Mouse (Mus musculus) spleen, postnatal 14 days (tissue): ENCODE data around the gene Jaml.

ENCODE experiments used
- DNase-seq, 2 experiments: peaks; one replicate each; pipeline ENCODE4 v3.0.0; 2021 to 2022; ENCODE audit warnings: low spot score in 2 of 2

Gene Jaml

DNA sequence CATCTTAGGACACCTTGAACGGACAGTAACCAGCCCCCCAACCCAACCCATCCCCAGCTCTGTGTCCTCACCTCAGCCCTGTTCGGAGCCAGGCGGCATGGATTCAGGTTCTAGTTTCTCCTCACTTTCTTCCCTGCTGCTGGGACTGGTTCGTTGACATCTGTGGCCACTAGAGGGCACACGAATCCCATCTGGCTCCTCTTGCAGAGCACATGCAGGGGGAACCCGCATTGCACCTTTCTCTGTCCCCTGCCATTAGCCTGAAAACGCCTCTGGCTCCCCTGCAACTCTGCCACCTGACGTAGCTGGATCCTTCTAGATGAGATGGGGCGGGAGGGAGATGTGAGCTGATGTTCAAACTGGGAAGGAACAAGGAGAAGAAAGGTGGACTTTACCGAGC is 42.8 kb downstream of the Jaml start:
- DNase-seq = peak; percentile 57 to 68

DNA sequence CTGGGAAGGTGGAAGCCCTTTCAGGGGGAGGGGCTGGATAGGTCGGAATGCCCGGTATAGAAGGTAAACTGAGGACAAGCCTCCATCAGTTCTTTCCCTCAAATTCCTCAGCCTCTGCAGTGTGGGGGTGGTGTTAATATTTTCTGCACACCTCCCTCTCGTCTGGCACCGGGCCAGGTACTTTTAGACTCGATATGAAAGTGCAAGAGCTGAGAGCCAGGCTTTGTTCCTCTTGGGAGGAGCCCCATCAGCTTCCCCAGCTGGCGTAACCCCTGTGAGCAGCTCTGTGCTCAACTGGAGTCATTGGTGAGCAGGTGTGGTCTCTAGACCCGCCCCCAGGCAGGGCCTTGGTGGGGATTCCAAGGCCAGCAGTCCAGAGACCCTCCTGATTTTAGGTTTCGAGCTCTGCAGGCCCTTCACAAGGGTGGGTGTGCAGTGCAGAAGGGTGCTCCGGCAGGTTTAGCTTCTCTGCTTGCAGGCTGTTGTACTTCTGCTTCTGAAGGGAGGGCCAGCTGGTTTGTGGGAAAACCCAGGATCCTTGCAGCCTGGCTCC is 43.3 kb downstream of the Jaml start:
- DNase-seq = peak; percentile 29 to 54

DNA sequence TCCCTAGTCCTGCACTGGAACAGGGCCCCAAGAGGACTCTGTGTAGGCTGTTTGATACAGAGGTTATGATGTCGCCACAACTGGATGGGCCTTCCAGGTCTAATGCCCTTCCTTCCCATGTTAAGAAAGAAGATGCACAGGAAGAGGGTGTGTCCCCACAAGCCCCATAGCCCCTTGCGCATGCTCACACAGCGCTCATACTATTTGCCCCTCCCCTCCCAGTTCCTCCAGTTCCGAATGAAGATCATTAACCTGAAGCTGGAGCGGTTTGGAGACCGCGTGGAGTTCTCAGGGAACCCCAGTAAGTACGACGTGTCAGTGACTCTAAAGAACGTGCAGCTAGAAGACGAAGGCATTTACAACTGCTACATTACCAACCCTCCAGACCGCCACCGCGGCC is 46.2 kb downstream of the Jaml start:
- DNase-seq = no peak

DNA sequence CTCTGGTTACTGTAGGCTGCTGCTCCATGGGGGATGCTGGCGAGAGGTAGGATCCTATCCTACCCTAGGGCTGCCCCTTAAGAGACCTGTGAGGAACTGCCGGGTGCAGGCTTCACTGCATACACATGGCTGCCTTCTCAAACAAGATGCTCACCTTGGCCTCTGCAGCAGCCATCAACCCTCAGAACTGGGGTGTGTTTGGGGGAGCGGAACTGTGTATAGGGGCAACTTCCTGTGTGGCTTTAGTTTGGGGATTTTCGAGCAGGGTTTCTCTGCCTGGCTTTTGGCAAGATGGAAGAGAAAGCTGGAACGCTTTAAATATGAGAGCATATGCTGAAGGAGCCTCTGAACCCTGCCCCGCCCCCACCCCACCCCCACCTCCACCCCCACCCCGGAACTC is 48.0 kb downstream of the Jaml start:
- DNase-seq = no peak

DNA sequence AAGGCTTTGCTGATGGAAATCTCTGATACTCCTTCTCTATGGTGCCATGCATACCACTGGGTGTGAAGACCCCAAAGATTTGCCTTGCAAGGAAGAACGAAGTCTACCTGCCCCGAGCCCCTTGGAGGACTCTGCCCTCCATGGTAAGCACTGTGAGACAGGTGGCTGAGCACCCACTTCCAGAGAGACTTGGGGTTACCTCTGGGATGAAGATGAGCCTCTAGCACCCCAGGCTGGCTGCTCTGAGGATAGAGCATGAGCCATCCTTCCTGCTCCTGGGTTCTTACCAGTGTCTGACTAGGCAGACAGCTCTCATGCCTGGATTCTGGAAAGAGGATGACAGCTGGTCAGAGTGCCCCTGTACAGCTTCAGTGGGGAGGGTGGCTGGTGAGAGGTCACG is 51.1 kb downstream of the Jaml start:
- DNase-seq = no peak

DNA sequence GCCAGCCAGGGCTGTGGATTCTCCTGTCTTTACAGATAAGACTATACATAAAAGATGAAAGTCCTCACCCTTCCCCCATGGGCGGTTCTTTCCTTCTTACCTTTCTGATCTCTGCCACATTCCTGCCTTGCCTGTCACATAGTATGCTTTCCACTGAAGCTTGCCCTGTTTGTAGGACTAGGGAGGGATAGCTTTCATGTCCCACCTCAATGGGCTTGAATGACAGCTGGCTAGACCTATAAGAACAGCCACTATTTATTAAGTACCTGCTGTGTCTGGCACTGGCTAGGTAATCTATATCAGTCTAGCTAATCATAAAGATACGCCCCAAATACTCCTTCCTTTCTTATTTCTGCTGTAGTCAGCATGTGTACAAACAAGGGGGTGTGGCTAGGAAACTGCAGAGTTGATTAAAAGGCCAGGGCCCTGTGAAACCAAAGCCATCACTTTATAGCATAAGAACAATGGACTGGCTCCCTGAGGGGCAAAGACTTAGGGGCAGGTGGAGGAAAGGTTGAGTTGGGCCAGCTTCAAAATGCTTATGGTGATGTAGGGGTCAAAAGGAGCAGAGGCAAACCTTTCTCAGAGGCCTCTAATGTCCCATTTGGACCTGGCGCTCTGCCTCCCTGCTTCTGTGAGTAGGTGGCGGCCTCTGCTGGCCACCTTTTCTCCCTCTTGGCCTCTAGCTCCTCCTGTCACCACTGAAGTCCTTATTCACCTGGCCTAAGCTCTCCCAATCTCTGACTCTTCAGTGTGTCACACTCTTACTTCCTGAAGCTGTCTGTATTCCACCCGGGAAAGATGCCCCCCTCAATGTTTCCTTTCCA is 54.7 kb downstream of the Jaml start:
- DNase-seq = peak; percentile 36 to 56

DNA sequence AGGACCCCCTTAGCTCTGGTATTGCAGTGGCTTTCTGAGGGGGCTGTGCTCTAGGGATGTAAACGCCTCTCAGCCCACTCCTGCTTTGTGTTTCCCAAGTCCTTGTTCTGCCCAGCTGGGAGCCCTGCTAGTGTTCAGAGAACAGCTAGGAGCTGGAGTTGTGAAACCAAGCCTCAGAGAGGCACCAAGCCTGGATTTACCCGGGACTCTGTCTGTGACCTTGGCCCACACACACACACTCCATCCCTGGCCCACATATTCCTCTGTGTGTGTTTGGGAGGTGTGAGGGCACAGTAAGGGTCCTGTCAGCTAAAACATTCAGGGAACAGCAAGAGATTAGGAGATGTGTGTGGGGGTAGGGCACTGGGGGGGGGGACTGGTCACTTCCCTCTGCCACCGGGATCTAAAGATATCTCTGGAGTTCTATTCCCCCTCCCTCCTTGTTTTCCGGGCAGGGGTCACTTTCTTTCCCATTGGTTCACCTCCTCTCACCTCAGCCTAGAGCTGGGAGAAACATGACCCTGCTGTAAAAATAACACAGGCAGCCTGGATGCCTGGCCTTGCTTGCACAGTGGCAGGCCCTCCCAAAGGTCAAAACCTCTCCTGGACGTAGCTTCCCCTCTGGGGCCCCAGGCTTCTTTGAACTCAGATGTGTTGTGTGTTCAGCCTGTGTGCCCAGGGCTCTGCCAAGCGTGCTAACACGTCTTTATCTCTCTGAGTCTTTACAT is 57.6 kb downstream of the Jaml start:
- no peak for DNase-seq

DNA sequence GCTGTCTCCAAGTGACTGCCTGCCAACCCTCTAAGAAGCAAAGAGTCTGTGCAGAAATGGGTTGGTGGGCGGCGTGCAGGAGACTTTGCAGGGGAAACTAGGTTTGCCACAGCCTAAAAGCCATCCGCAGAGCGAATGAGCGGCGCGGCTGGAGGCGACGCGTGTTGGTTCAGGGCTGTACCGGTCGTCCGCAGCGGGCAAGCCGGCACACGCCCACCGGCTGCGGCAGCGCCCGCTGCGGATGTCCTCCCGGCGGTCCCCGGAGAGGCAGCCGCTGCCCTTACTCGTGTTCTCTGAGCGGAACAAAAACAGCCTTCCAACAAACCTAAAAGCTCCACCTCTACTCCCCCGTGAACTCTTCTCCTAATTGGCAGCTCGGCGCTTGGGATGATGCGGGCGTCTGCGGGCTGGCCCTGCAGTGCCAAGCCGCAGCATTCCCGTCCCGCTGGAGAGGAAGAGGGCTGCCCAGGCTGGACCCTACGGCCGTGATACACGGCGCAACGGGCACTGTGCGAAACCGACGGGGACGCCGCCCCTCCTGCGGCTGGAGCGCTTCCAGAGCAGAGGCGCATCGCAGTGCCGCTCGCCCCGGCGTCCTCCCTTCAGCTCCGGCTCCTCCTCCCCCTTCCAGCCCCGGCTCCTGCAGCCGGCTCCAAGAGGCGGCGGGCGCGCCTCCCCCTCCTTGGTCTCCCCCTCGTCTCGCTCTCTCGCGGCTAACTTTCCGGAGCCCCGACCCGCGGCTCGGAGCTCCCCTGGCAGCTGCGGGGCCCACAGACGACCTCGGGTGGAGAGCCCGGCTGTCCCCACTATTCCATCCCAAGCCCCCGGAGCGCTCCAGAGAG is 59.4 kb downstream of the Jaml start, which contains the start of gene Scn4b:
Gene Scn4b (plus strand): TSS at position 205 of the 842 bp plus-strand sequence.
- DNase-seq = no peak

DNA sequence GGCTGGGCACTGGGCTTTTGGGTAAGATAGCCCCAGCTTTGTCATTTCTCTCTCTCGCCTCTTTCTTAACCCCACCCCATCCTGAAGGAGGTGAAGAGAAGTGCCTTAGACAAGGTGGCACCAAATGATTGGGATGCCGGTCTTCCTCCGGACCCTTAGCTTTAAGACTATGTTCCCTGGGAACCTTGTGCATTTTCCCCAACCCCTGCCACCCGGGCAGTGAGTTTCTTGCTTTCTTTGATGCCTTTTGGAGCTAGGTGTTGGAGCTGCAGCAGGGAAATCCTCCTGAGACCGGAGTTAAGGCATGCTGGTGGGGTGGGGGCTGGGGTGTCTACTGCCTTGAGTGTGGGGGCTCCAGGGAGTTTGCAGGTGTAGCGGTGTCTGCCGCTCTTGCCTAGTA is 60.1 kb downstream of the Jaml start:
- no peak for DNase-seq

DNA sequence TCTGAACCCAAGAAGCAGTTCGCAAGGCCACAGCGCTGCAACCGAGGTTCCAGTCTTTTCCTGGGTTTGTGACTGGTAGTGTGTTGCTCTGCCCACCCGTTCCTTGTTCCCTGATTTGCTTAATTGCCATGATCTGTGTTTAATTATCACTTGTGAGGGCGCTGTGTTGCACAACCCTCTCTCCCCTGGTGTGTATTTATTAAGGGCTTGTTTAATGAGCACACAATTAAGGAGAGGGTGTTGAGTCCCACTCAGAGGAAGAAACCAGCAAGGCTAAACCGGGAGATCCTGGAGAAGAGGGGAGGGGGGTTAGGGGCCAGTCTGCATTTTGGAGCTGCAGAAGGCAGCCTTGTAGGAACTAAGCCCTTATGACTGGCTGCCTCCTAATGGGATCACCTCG is 62.0 kb downstream of the Jaml start:
- DNase-seq = no peak

DNA sequence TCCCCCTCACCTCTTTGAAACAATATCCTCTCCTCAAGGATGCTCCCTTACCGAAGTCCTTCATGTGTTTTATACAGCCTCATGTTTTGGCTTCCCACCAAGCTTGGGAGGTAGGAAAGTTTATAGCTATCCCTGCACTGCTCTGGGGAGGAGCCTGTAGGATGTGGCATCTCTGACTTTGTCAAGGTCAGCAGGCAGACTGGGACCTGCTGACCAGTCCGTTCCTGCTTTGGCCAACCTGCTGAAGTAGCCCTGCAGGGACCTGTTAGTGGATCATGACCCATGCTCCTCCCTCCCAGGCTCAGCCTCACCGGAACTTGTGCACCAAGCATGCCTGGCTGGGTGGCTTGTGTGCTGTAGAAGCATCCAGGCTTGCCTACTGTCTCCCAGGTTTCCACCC is 63.7 kb downstream of the Jaml start:
- DNase-seq = no peak

DNA sequence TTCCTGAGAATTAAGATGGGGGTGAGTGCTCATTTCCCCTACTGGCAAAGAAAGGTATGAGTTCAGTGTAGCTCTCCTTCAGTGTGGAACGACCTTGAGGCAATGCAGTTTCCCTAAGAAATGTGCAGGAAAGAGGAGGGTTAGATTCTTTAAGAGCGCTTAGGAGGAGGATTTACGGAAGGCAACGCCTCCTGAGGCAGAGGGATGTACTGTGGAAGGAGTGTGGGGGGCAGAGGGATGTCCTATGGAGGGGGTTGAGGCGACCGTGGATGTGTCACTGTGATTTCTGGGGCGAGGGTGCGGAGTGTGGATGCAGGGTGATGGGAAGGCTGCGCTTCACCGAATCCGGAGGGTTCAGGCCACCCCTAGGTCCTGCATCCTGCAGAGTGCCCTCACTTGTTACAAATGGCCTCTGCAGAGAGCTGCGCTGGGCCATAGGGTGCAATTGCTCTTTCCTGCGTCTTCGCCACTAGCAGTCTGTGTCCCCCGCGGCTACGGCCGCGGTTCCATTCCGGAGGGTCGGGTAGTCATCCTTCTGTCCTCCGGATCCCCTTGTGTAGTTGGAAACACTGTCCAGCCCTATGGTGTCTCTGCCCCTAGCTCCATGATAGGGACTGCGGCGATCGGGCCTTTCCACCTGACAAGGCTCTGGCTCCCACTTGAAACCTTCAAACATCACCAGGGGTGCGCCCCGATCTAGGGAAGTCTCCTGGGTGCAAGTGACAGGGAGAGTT is 66.7 kb downstream of the Jaml start:
- no peak for DNase-seq

DNA sequence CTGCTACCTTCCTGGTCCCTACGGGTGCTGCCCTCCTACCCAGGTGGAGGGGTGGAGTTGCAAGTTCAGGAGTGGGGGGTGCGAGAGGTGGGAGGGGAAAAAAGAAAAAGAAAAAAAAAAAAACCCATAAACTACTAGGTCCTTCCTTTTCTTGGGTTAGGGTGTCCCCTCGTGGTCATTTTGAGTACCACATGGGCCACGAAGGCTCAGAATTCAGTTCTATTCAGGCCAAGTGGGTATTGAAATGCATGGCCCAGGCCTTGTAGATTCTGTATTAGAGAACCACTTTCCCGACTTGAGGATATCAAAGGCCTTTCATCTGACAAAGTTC is 67.2 kb downstream of the Jaml start:
- DNase-seq = peak; percentile 20 to 63

DNA sequence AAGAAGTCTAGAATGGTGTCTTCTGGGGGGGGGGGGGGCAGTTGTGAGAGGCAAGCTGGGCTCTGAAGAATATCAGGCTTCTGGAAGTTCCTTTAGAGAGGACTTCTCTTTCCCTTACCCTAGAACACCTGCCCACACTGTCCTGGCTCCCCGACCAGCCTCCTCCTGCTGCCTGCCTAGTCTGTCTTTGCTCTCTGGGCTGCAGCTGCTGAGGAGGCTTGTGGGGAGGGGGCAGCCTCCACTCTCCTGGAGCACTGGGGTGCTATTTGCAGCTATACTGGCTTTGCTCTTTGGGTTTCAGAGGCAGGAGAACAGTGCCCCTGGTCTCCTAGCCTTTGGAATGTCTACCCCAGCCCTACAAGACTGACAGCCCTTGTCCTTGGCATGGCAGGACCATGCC is 72.0 kb downstream of the Jaml start:
- DNase-seq = no peak

DNA sequence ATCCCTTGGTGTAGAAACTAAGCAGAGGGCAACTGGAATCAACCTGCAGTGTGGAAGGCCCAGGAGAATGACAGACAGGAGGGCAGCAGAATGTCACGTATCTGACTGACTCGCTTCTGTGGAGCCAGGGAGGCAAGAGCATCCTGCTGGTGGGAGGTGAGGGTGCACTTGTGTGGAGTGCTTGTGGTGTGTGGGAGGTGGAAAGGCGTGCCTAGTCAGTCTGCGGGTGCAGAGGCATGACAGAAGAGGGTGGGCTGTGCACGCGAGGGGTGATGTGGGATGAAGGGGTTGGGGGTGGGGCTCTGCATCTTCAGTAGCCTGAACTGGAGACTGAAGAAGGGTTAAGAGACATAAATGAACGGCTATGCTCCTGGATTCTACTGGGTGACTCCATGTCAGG is 74.4 kb downstream of the Jaml start:
- DNase-seq = no peak
